Mouse (Mus musculus): ENCODE data around the gene Rps15a.

GRCm38 (mm10) chr7:118102231-118102630 is 13.8 kb downstream of the Rps15a start:
- TF ChIP-seq MYOD1 (IDR thresholded peaks at IDR 0.05; ENCODE audit: control insufficient read depth, insufficient read length, low read depth) (no peak), CTCF (IDR thresholded peaks at IDR 0.05; ENCODE audit: control insufficient read depth, insufficient read depth, insufficient read length) (peak; percentile 7), FOSL1 (IDR thresholded peaks at IDR 0.05; ENCODE audit: insufficient read depth, low read length, poor library complexity, severe bottlenecking) (no peak), USF1 (IDR thresholded peaks at IDR 0.05; ENCODE audit: low read depth) (no peak), MYOG (IDR thresholded peaks at IDR 0.05; ENCODE audit: control insufficient read depth, extremely low read depth, insufficient read length) (no peak)

Data from C2C12 (cell line).